Mouse (Mus musculus) kidney, embryonic 16.5 days (tissue): Measurements from ENCODE around the gene Vmn2r27. TPM values are rescaled to one million over a fixed set of nuclear protein-coding genes. Genes with fewer than 3 reads are reported as not detected.

ENCODE experiments used
- ATAC-seq: fragments of 200-750 bp; cut with Nextera tagmentation; 2 replicates; pipeline ENCODE4 v1.8.0; 2017; ENCODE audit warnings: moderate TSS enrichment; ENCODE audit not compliant: low FRiP score, low TSS enrichment
- H3K27ac ChIP-seq: fragments of 300-500 bp; sonication (generic); 2 replicates; pipeline ENCODE4 v1.5.1; 2014; ENCODE audit warnings: low read length
- H3K27me3 ChIP-seq: fragments of 300-500 bp; sonication (generic); 2 replicates; pipeline ENCODE4 v1.6.1; 2014; ENCODE audit warnings: low read length, control low read depth, mixed read lengths; ENCODE audit not compliant: insufficient read depth
- H3K36me3 ChIP-seq: fragments of 300-500 bp; sonication (generic); 2 replicates; pipeline ENCODE4 v1.6.1; 2014; ENCODE audit warnings: low read length, control low read depth, mixed read lengths; ENCODE audit not compliant: insufficient read depth
- H3K4me1 ChIP-seq: fragments of 300-500 bp; sonication (generic); 2 replicates; pipeline ENCODE4 v1.6.1; 2014; ENCODE audit warnings: low read length, control low read depth, mixed read lengths; ENCODE audit not compliant: insufficient read depth
- H3K4me2 ChIP-seq: fragments of 300-500 bp; sonication (generic); replicated peaks from 2 replicates; pipeline ENCODE4 v1.6.1; 2014; ENCODE audit warnings: low read depth, low read length
- H3K4me3 ChIP-seq: fragments of 300-500 bp; sonication (generic); 2 replicates; pipeline ENCODE4 v1.5.1; 2014; ENCODE audit warnings: mild to moderate bottlenecking, low read length
- H3K9ac ChIP-seq: fragments of 300-500 bp; sonication (generic); replicated peaks from 2 replicates; pipeline ENCODE4 v1.6.1; 2014; ENCODE audit warnings: low read length
- H3K9me3 ChIP-seq: fragments of 300-500 bp; sonication (generic); 2 replicates; pipeline ENCODE4 v1.6.1; 2016; ENCODE audit warnings: low read length, control low read depth
- WGBS: fragments of 180-500 bp; shearing (Covaris S2); extraction: QIAGEN DNeasy Blood & Tissue Kit; methylation state at CpG from one replicate; pipeline ENCODE4 v1.1.7; 2014; 5-methylcytosine and 5-hydroxymethylcytosine counted together
- polyA plus RNA-seq: library from polyadenylated mRNA; unstranded; fragments of >200 nt; fragmentation: Nextera tagmentation; extraction: Ambion mirVana; gene quantifications from 2 replicates; pipeline ENCODE4 v1.2.1, GENCODE M21; 2015

Gene Vmn2r27
- polyA plus RNA-seq, 1 experiment from 2014 or later = not detected

GRCm38 (mm10) chr6:124166596-124166995 is 65.1 kb downstream of the Vmn2r27 start:
- H3K9ac ChIP-seq = no peak overlapping the region
- no peak for ATAC-seq
- H3K4me2 ChIP-seq = no peak overlapping the region
- H3K27me3 ChIP-seq = no peaks in the 10 kb centered on the region
- H3K27ac ChIP-seq = no peak overlapping the region
- H3K4me1 ChIP-seq = no peaks in the 10 kb centered on the region
- H3K36me3 ChIP-seq = no peaks in the 10 kb centered on the region
- no peak overlapping the region for H3K4me3 ChIP-seq
- WGBS = 78% methylated on average over 2 of the region's 2 CpGs
- H3K9me3 ChIP-seq = no peaks in the 10 kb centered on the region

GRCm38 (mm10) chr6:124149808-124150207 is 81.8 kb downstream of the Vmn2r27 start:
- H3K27me3 ChIP-seq = no peaks in the 10 kb centered on the region
- H3K4me2 ChIP-seq = no peak overlapping the region
- no peaks in the 10 kb centered on the region for H3K36me3 ChIP-seq
- no peak overlapping the region for H3K4me3 ChIP-seq
- 33% methylated on average over 1 of the region's 1 CpGs for WGBS
- no peak overlapping the region for H3K9ac ChIP-seq
- no peaks in the 10 kb centered on the region for H3K9me3 ChIP-seq
- no peak overlapping the region for H3K27ac ChIP-seq
- no peaks in the 10 kb centered on the region for H3K4me1 ChIP-seq
- ATAC-seq = no peak

Other genes starting within 250 kb of the Vmn2r27 start
- gene Vmn2r26, start 207.3 kb downstream of the Vmn2r27 start, polyA plus RNA-seq = not detected in 2 replicates
- 0.61 and 0.68 TPM in 2 replicates for gene Cd163, start 72.8 kb upstream of the Vmn2r27 start, polyA plus RNA-seq
- gene Pex5, start 183.2 kb upstream of the Vmn2r27 start, polyA plus RNA-seq = 50.1 and 56.1 TPM in 2 replicates
- 5.8 and 6.6 TPM in 2 replicates for gene Clstn3, start 232.9 kb upstream of the Vmn2r27 start, polyA plus RNA-seq